Mouse (Mus musculus) intestine, postnatal 0 days (tissue): ENCODE results near the gene Dusp8. TPM values are rescaled to one million over a fixed set of nuclear protein-coding genes. Genes with fewer than 3 reads are reported as not detected.
A peak's percentile ranks its signal among the peaks of the same experiment; 100 is the strongest.

Experiments used
- ATAC-seq: fragments of 200-750 bp; cut with Nextera tagmentation; 2 replicates; pipeline ENCODE4 v1.8.0; 2017; ENCODE audit warnings: mild to moderate bottlenecking, moderate TSS enrichment, moderate library complexity
- H3K27ac ChIP-seq: fragments of 300-500 bp; sonication (generic); 2 replicates; pipeline ENCODE4 v1.5.1; 2014; ENCODE audit warnings: mild to moderate bottlenecking, low read depth, low read length, moderate library complexity
- H3K27me3 ChIP-seq: fragments of 300-500 bp; sonication (generic); replicated peaks from 2 replicates; pipeline ENCODE4 v1.6.1; 2014; ENCODE audit warnings: low read length, mixed read lengths; ENCODE audit not compliant: control insufficient read depth, insufficient read depth
- H3K36me3 ChIP-seq: fragments of 300-500 bp; sonication (generic); 2 replicates; pipeline ENCODE4 v1.6.1; 2014; ENCODE audit warnings: mild to moderate bottlenecking, moderate library complexity; ENCODE audit not compliant: control insufficient read depth, insufficient read depth
- H3K4me1 ChIP-seq: fragments of 300-500 bp; sonication (generic); replicated peaks from 2 replicates; pipeline ENCODE4 v1.6.1; 2014; ENCODE audit warnings: antibody characterized with exemption, low read length, mixed read lengths; ENCODE audit not compliant: control insufficient read depth, insufficient read depth
- H3K4me2 ChIP-seq: fragments of 300-500 bp; sonication (generic); replicated peaks from 2 replicates; pipeline ENCODE4 v1.6.1; 2014; ENCODE audit warnings: low read depth, mild to moderate bottlenecking, moderate library complexity
- H3K4me3 ChIP-seq: fragments of 300-500 bp; sonication (generic); 2 replicates; pipeline ENCODE4 v1.5.1; 2014; ENCODE audit warnings: low read depth, low read length
- H3K9ac ChIP-seq: fragments of 300-500 bp; sonication (generic); 2 replicates; pipeline ENCODE4 v1.6.1; 2014; ENCODE audit warnings: mild to moderate bottlenecking, low read depth, low read length
- H3K9me3 ChIP-seq: fragments of 300-500 bp; sonication (generic); 2 replicates; pipeline ENCODE4 v1.6.1; 2016; ENCODE audit warnings: mixed run types; ENCODE audit not compliant: control insufficient read depth
- CTCF ChIP-seq: sonication (generic); IDR thresholded peaks from 2 replicates; pipeline ENCODE4 v1.5.1; 2016; ENCODE audit warnings: low read depth, mild to moderate bottlenecking, control low read depth, antibody characterized with exemption, moderate library complexity
- WGBS: fragments of 180-500 bp; shearing (Covaris S2); extraction: QIAGEN DNeasy Blood & Tissue Kit; methylation state at CpG from one replicate; pipeline ENCODE4 v1.1.7; 2014; 5-methylcytosine and 5-hydroxymethylcytosine counted together
- polyA plus RNA-seq: library from polyadenylated mRNA; unstranded; fragments of >200 nt; fragmentation: Nextera tagmentation; extraction: Ambion mirVana; gene quantifications from 2 replicates; pipeline ENCODE4 v1.2.1, GENCODE M21; 2015

Dusp8 gene
- polyA plus RNA-seq, 1 experiment from 2014 or later = 5.8 TPM

GRCm38 (mm10) chr7:142088886-142089285, 6.8 kb downstream of the Dusp8 start:
- ATAC-seq = no peak
- Histone ChIP-seq H3K4me3 (no peak overlapping the region), H3K27me3 (0 out of 2 replicates have a peak, but pooled peaks cover 2% of the 10 kb centered on the region), H3K9ac (no peak overlapping the region), H3K36me3 (peaks cover 9% of the 10 kb centered on the region; the same call in 1 of the 2 replicates), H3K27ac (no peak overlapping the region), H3K9me3 (no peaks in the 10 kb centered on the region), H3K4me1 (no peaks in the 10 kb centered on the region), H3K4me2 (no peak overlapping the region)
- no peak for TF ChIP-seq CTCF
- 34% methylated on average over 5 of the region's 5 CpGs for WGBS

- peaks cover 21% of the 10 kb centered on the region; the same call in 1 of the 2 replicates for H3K36me3 ChIP-seq
- peaks cover 5% of the 10 kb centered on the region; the same call in 1 of the 2 replicates for H3K27me3 ChIP-seq
- H3K9ac ChIP-seq = no peak overlapping the region
- H3K27ac ChIP-seq = no peak overlapping the region
- no peak for ATAC-seq
- 93% methylated on average over 1 of the region's 1 CpGs for WGBS
- no peak overlapping the region for H3K4me2 ChIP-seq
- no peaks in the 10 kb centered on the region for H3K4me1 ChIP-seq
- H3K9me3 ChIP-seq = no peaks in the 10 kb centered on the region
- H3K4me3 ChIP-seq = no peak overlapping the region
- TF ChIP-seq CTCF = no peak
Measured at GRCm38 (mm10) chr7:142087069-142087652, 8.5 kb downstream of the Dusp8 start.

- ATAC-seq = no peak
- Histone ChIP-seq H3K36me3 (peaks cover 27% of the 10 kb centered on the region; the same call in 1 of the 2 replicates), H3K9me3 (no peaks in the 10 kb centered on the region), H3K27me3 (peaks cover 5% of the 10 kb centered on the region; the same call in 1 of the 2 replicates), H3K4me1 (no peaks in the 10 kb centered on the region), H3K27ac (no peak overlapping the region), H3K9ac (no peak overlapping the region), H3K4me3 (no peak overlapping the region), H3K4me2 (no peak overlapping the region)
- TF ChIP-seq CTCF = no peak
- 71% methylated on average over 4 of the region's 4 CpGs for WGBS
Measured at GRCm38 (mm10) chr7:142086159-142086905, 9.3 kb downstream of the Dusp8 start.

GRCm38 (mm10) chr7:142084820-142085219, 10.8 kb downstream of the Dusp8 start:
- peaks cover 33% of the 10 kb centered on the region; the same call in 1 of the 2 replicates for H3K36me3 ChIP-seq
- H3K9me3 ChIP-seq = no peaks in the 10 kb centered on the region
- H3K9ac ChIP-seq = no peak overlapping the region
- 58% methylated on average over 3 of the region's 3 CpGs for WGBS
- ATAC-seq = no peak; the same call in 1 of the 2 replicates
- no peak overlapping the region for H3K4me2 ChIP-seq
- H3K27me3 ChIP-seq = peaks cover 5% of the 10 kb centered on the region; the same call in 1 of the 2 replicates
- TF ChIP-seq CTCF = no peak
- H3K4me1 ChIP-seq = no peaks in the 10 kb centered on the region
- no peak overlapping the region for H3K4me3 ChIP-seq
- no peak overlapping the region for H3K27ac ChIP-seq

GRCm38 (mm10) chr7:142084395-142084794, 11.2 kb downstream of the Dusp8 start:
- H3K9ac ChIP-seq = no peak overlapping the region
- H3K36me3 ChIP-seq = peaks cover 33% of the 10 kb centered on the region; the same call in 1 of the 2 replicates
- WGBS = 64% methylated on average over 5 of the region's 5 CpGs
- peaks cover 5% of the 10 kb centered on the region; the same call in 1 of the 2 replicates for H3K27me3 ChIP-seq
- H3K27ac ChIP-seq = peak overlapping the region; percentile 41; the same call in 1 of the 2 replicates
- no peak overlapping the region for H3K4me3 ChIP-seq
- no peaks in the 10 kb centered on the region for H3K4me1 ChIP-seq
- no peaks in the 10 kb centered on the region for H3K9me3 ChIP-seq
- TF ChIP-seq CTCF = peak; percentile 39
- peak; percentile 23; the same call in 1 of the 2 replicates for ATAC-seq
- H3K4me2 ChIP-seq = no peak overlapping the region

- Histone ChIP-seq H3K27ac (peak overlapping the region; percentile 41; the same call in 1 of the 2 replicates), H3K4me2 (no peak overlapping the region), H3K27me3 (peaks cover 5% of the 10 kb centered on the region; the same call in 1 of the 2 replicates), H3K4me1 (no peaks in the 10 kb centered on the region), H3K9ac (no peak overlapping the region), H3K36me3 (peaks cover 33% of the 10 kb centered on the region; the same call in 1 of the 2 replicates), H3K9me3 (no peaks in the 10 kb centered on the region), H3K4me3 (no peak overlapping the region)
- 40% methylated on average over 12 of the region's 12 CpGs for WGBS
- TF ChIP-seq CTCF = peak; percentile 47
- ATAC-seq = no peak
Measured at GRCm38 (mm10) chr7:142083588-142084317, 11.9 kb downstream of the Dusp8 start.
